Mouse (Mus musculus) embryonic facial prominence, embryonic 14.5 days (tissue): Measurements from ENCODE around the gene Adgrv1. TPM values are rescaled to one million over a fixed set of nuclear protein-coding genes. Genes with fewer than 3 reads are reported as not detected.
"Not testable (repeated sequence)": the region's sequence is repeated elsewhere in the genome, so short reads cannot be mapped to it uniquely, and the experiment has no call there.

ENCODE experiments used
- ATAC-seq: fragments of 200-750 bp; cut with Nextera tagmentation; 2 replicates; pipeline ENCODE4 v1.8.0; 2017; ENCODE audit warnings: low read depth, moderate number of reproducible peaks, moderate TSS enrichment
- DNase-seq: peaks from one replicate; pipeline ENCODE4 v3.0.0-alpha.2; 2015; ENCODE audit warnings: low spot score
- H3K27ac ChIP-seq: fragments of 300-500 bp; sonication (generic); replicated peaks from 2 replicates; pipeline ENCODE4 v1.5.1; 2014; ENCODE audit warnings: low read depth, mild to moderate bottlenecking, low read length, moderate library complexity
- H3K27me3 ChIP-seq: fragments of 300-500 bp; sonication (generic); replicated peaks from 2 replicates; pipeline ENCODE4 v1.6.1; 2014; ENCODE audit warnings: low read length; ENCODE audit not compliant: control insufficient read depth, insufficient read depth
- H3K36me3 ChIP-seq: fragments of 300-500 bp; sonication (generic); 2 replicates; pipeline ENCODE4 v1.6.1; 2014; ENCODE audit warnings: low read length, mixed read lengths; ENCODE audit not compliant: control insufficient read depth, insufficient read depth
- H3K4me1 ChIP-seq: fragments of 300-500 bp; sonication (generic); 2 replicates; pipeline ENCODE4 v1.6.1; 2014; ENCODE audit warnings: antibody characterized with exemption, low read length; ENCODE audit not compliant: control insufficient read depth, insufficient read depth
- H3K4me2 ChIP-seq: fragments of 300-500 bp; sonication (generic); 2 replicates; pipeline ENCODE4 v1.6.1; 2014; ENCODE audit warnings: low read depth, mild to moderate bottlenecking, low read length, moderate library complexity, mixed read lengths
- H3K4me3 ChIP-seq: fragments of 300-500 bp; sonication (generic); 2 replicates; pipeline ENCODE4 v1.5.1; 2014; ENCODE audit warnings: low read depth, mild to moderate bottlenecking, low read length
- H3K9ac ChIP-seq: fragments of 300-500 bp; sonication (generic); 2 replicates; pipeline ENCODE4 v1.6.1; 2014; ENCODE audit warnings: low read depth, mild to moderate bottlenecking, low read length, moderate library complexity, mixed read lengths
- H3K9me3 ChIP-seq: fragments of 300-500 bp; sonication (generic); 2 replicates; pipeline ENCODE4 v1.6.1; 2016; ENCODE audit warnings: low read length; ENCODE audit not compliant: control insufficient read depth
- WGBS: fragments of 180-500 bp; shearing (Covaris S2); extraction: QIAGEN DNeasy Blood & Tissue Kit; methylation state at CpG from one replicate; pipeline ENCODE4 v1.1.7; 2014; 5-methylcytosine and 5-hydroxymethylcytosine counted together
- polyA plus RNA-seq: library from polyadenylated mRNA; unstranded; fragments of >200 nt; fragmentation: Nextera tagmentation; extraction: Ambion mirVana; gene quantifications from 2 replicates; pipeline ENCODE4 v1.2.1, GENCODE M21; 2014

Adgrv1 gene
- polyA plus RNA-seq, 1 experiment from 2014 or later, result 0.61 TPM

- H3K4me2 ChIP-seq, result no peak overlapping the region
- no peak for DNase-seq
- H3K9me3 ChIP-seq, result no peaks in the 10 kb centered on the region
- WGBS, result 77% methylated on average over 6 of the region's 6 CpGs
- H3K36me3 ChIP-seq, result no peaks in the 10 kb centered on the region
- H3K4me1 ChIP-seq, result no peaks in the 10 kb centered on the region
- H3K9ac ChIP-seq, result no peak overlapping the region
- H3K27ac ChIP-seq, result no peak overlapping the region
- no peak for ATAC-seq
- no peaks in the 10 kb centered on the region for H3K27me3 ChIP-seq
- no peak overlapping the region for H3K4me3 ChIP-seq
Measured at GRCm38 (mm10) chr13:81282193-81282592, 350.8 kb downstream of the Adgrv1 start.

- H3K27ac ChIP-seq, result no peak overlapping the region
- H3K9ac ChIP-seq, result no peak overlapping the region
- H3K9me3 ChIP-seq, result no peaks in the 10 kb centered on the region
- H3K4me3 ChIP-seq, result no peak overlapping the region
- WGBS, result 77% methylated on average over 1 of the region's 1 CpGs
- no peak overlapping the region for H3K4me2 ChIP-seq
- ATAC-seq (no peak), DNase-seq (no peak)
- no peaks in the 10 kb centered on the region for H3K4me1 ChIP-seq
- H3K27me3 ChIP-seq, result no peaks in the 10 kb centered on the region
- H3K36me3 ChIP-seq, result no peaks in the 10 kb centered on the region
Measured at GRCm38 (mm10) chr13:81280650-81281229, 352.2 kb downstream of the Adgrv1 start.

GRCm38 (mm10) chr13:81279351-81279736 is 353.6 kb downstream of the Adgrv1 start:
- H3K9ac ChIP-seq, result no peak overlapping the region
- no peaks in the 10 kb centered on the region for H3K27me3 ChIP-seq
- DNase-seq, result peak; percentile 69
- H3K4me3 ChIP-seq, result no peak overlapping the region
- WGBS, result 43% methylated on average over 5 of the region's 5 CpGs
- no peaks in the 10 kb centered on the region for H3K4me1 ChIP-seq
- no peak overlapping the region for H3K27ac ChIP-seq
- no peaks in the 10 kb centered on the region for H3K36me3 ChIP-seq
- ATAC-seq, result peak; percentile 90; the same call in 1 of the 2 replicates
- H3K4me2 ChIP-seq, result no peak overlapping the region
- no peaks in the 10 kb centered on the region for H3K9me3 ChIP-seq

GRCm38 (mm10) chr13:81278669-81279350 is 354.1 kb downstream of the Adgrv1 start:
- WGBS, result 61% methylated on average over 2 of the region's 2 CpGs
- H3K4me1 ChIP-seq, result no peaks in the 10 kb centered on the region
- H3K9ac ChIP-seq, result no peak overlapping the region
- DNase-seq (no peak), ATAC-seq (peak; percentile 50; the same call in 1 of the 2 replicates)
- no peak overlapping the region for H3K4me3 ChIP-seq
- H3K27ac ChIP-seq, result no peak overlapping the region
- no peak overlapping the region for H3K4me2 ChIP-seq
- no peaks in the 10 kb centered on the region for H3K9me3 ChIP-seq
- no peaks in the 10 kb centered on the region for H3K36me3 ChIP-seq
- no peaks in the 10 kb centered on the region for H3K27me3 ChIP-seq

- ATAC-seq, result peak; percentile 57; the same call in 1 of the 2 replicates
- Histone ChIP-seq H3K9me3 (no peaks in the 10 kb centered on the region), H3K4me3 (no peak overlapping the region), H3K27ac (no peak overlapping the region), H3K9ac (no peak overlapping the region), H3K36me3 (no peaks in the 10 kb centered on the region), H3K4me2 (no peak overlapping the region), H3K4me1 (no peaks in the 10 kb centered on the region), H3K27me3 (no peaks in the 10 kb centered on the region)
- DNase-seq, result no peak
- WGBS, result 78% methylated on average over 1 of the region's 1 CpGs
Measured at GRCm38 (mm10) chr13:81273837-81274236, 359.1 kb downstream of the Adgrv1 start.

GRCm38 (mm10) chr13:81270396-81270795 is 362.6 kb downstream of the Adgrv1 start:
- no peak for DNase-seq
- H3K4me3 ChIP-seq, result no peak overlapping the region
- H3K4me1 ChIP-seq, result no peaks in the 10 kb centered on the region
- H3K27me3 ChIP-seq, result no peaks in the 10 kb centered on the region
- WGBS, result 78% methylated on average over 6 of the region's 6 CpGs
- no peak overlapping the region for H3K27ac ChIP-seq
- no peaks in the 10 kb centered on the region for H3K9me3 ChIP-seq
- H3K9ac ChIP-seq, result no peak overlapping the region
- no peak overlapping the region for H3K4me2 ChIP-seq
- no peaks in the 10 kb centered on the region for H3K36me3 ChIP-seq
- no peak for ATAC-seq

- Histone ChIP-seq H3K4me2 (no peak overlapping the region), H3K36me3 (no peaks in the 10 kb centered on the region), H3K4me1 (no peaks in the 10 kb centered on the region), H3K9me3 (no peaks in the 10 kb centered on the region), H3K9ac (no peak overlapping the region), H3K27me3 (no peaks in the 10 kb centered on the region), H3K27ac (no peak overlapping the region), H3K4me3 (no peak overlapping the region)
- ATAC-seq (no peak), DNase-seq (no peak)
- WGBS, result 83% methylated on average over 6 of the region's 6 CpGs
Measured at GRCm38 (mm10) chr13:81269056-81269455, 363.9 kb downstream of the Adgrv1 start.

GRCm38 (mm10) chr13:81267489-81267888 is 365.5 kb downstream of the Adgrv1 start:
- DNase-seq, H3K9me3 ChIP-seq, H3K27ac ChIP-seq, H3K9ac ChIP-seq, H3K27me3 ChIP-seq, H3K36me3 ChIP-seq, ATAC-seq, H3K4me1 ChIP-seq, H3K4me3 ChIP-seq, H3K4me2 ChIP-seq: not testable (repeated sequence)
- WGBS, result 68% methylated on average over 4 of the region's 4 CpGs

- Histone ChIP-seq H3K4me2 (no peak overlapping the region), H3K4me3 (no peak overlapping the region), H3K9me3 (no peaks in the 10 kb centered on the region), H3K27ac (no peak overlapping the region), H3K9ac (no peak overlapping the region), H3K36me3 (no peaks in the 10 kb centered on the region), H3K4me1 (no peaks in the 10 kb centered on the region), H3K27me3 (no peaks in the 10 kb centered on the region)
- DNase-seq (no peak), ATAC-seq (no peak)
- WGBS, result 71% methylated on average over 1 of the region's 1 CpGs
Measured at GRCm38 (mm10) chr13:81264465-81264864, 368.5 kb downstream of the Adgrv1 start.
